Mouse (Mus musculus) liver, embryonic 16.5 days (tissue): ENCODE results near the gene Btf3l4. TPM values are rescaled to one million over a fixed set of nuclear protein-coding genes. Genes with fewer than 3 reads are reported as not detected.

Source experiments
- ATAC-seq: fragments of 200-750 bp; cut with Nextera tagmentation; 2 replicates; pipeline ENCODE4 v1.8.0; 2017; ENCODE audit warnings: low read depth, mild to moderate bottlenecking, moderate number of reproducible peaks, moderate library complexity
- H3K27ac ChIP-seq: fragments of 300-500 bp; sonication (generic); 2 replicates; pipeline ENCODE4 v1.5.1; 2014; ENCODE audit warnings: mild to moderate bottlenecking, low read length
- H3K27me3 ChIP-seq: fragments of 300-500 bp; sonication (generic); 2 replicates; pipeline ENCODE4 v1.6.1; 2014; ENCODE audit warnings: low read depth, low read length, mixed read lengths; ENCODE audit not compliant: control insufficient read depth, insufficient read depth
- H3K36me3 ChIP-seq: fragments of 300-500 bp; sonication (generic); 2 replicates; pipeline ENCODE4 v1.6.1; 2014; ENCODE audit warnings: mild to moderate bottlenecking; ENCODE audit not compliant: control insufficient read depth, insufficient read depth
- H3K4me1 ChIP-seq: fragments of 300-500 bp; sonication (generic); 2 replicates; pipeline ENCODE4 v1.6.1; 2014; ENCODE audit warnings: low read depth, low read length, mixed read lengths; ENCODE audit not compliant: control insufficient read depth
- H3K4me2 ChIP-seq: fragments of 300-500 bp; sonication (generic); 2 replicates; pipeline ENCODE4 v1.6.1; 2014; ENCODE audit warnings: low read depth, low read length, mixed read lengths
- H3K4me3 ChIP-seq: fragments of 300-500 bp; sonication (generic); 2 replicates; pipeline ENCODE4 v1.5.1; 2014; ENCODE audit warnings: low read depth, mild to moderate bottlenecking, low read length
- H3K9ac ChIP-seq: fragments of 300-500 bp; sonication (generic); 2 replicates; pipeline ENCODE4 v1.6.1; 2014; ENCODE audit warnings: low read depth, low read length
- H3K9me3 ChIP-seq: fragments of 300-500 bp; sonication (generic); replicated peaks from 2 replicates; pipeline ENCODE4 v1.6.1; 2016; ENCODE audit warnings: low read length; ENCODE audit not compliant: control insufficient read depth
- WGBS: fragments of 180-500 bp; shearing (Covaris S2); extraction: QIAGEN DNeasy Blood & Tissue Kit; methylation state at CpG from one replicate; pipeline ENCODE4 v1.1.7; 2014; ENCODE audit not compliant: insufficient replicate concordance; 5-methylcytosine and 5-hydroxymethylcytosine counted together
- polyA plus RNA-seq: library from polyadenylated mRNA; unstranded; fragments of >200 nt; fragmentation: Nextera tagmentation; extraction: Ambion mirVana; gene quantifications from 2 replicates; pipeline ENCODE4 v1.2.1, GENCODE M21; 2015

The Btf3l4 gene
- polyA plus RNA-seq, 1 experiment from 2014 or later = 36.8 TPM

DNA sequence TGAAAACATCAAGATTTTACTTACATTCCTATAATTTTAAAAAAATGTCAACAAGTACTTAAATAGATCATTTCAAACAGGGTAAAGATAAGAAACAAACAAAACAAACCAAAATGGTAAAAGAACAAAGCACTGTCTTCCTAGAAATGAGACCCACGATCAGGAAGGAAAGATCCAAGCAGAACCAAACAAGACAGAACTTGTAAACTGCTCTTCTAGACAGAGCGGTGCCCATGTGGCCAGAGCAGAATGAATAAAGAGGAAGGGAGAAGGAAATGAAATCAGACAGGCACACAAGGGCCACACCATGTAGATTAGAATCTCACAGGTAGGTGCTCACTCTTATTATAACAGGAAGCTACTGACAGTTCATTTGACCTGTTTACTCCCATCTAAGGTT lies 6.8 kb downstream of the Btf3l4 start:
- Histone ChIP-seq H3K4me3 (no peak overlapping the region), H3K9me3 (no peaks in the 10 kb centered on the region), H3K4me2 (no peak overlapping the region), H3K4me1 (peaks cover 1% of the 10 kb centered on the region), H3K27ac (no peak overlapping the region), H3K9ac (no peak overlapping the region), H3K36me3 (peaks cover 29% of the 10 kb centered on the region), H3K27me3 (no peaks in the 10 kb centered on the region)
- no peak for ATAC-seq
- 71% methylated on average over 2 of the region's 2 CpGs for WGBS

- WGBS = 71% methylated on average over 1 of the region's 1 CpGs
- no peak for ATAC-seq
- Histone ChIP-seq H3K27me3 (no peaks in the 10 kb centered on the region), H3K9ac (no peak overlapping the region), H3K4me2 (no peak overlapping the region), H3K27ac (no peak overlapping the region), H3K36me3 (peaks cover 29% of the 10 kb centered on the region), H3K4me3 (no peak overlapping the region), H3K9me3 (no peaks in the 10 kb centered on the region), H3K4me1 (no peaks in the 10 kb centered on the region)
These were observed 7.3 kb downstream of the Btf3l4 start for GRCm38 (mm10) chr4:108826096-108826495.

DNA sequence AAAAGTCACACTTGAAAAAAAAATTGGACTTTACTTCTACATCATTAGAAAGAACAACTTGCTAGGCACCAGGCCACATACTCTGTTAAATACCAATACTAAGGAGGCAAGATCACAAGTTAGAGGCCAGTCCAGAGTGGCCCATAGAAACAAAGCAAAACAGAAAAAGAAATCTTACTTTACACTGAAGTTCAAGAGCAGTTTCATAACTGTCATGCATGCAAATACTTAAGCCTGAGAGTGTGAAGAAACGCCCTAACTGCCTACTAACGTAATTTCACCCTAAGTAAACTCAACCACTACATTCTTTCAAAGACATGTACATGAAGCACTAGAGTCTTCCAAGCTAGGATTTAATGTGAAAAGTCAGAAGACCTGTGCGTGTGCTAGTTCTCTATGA lies 7.7 kb downstream of the Btf3l4 start:
- Histone ChIP-seq H3K9me3 (no peaks in the 10 kb centered on the region), H3K4me3 (no peak overlapping the region), H3K27ac (no peak overlapping the region), H3K9ac (no peak overlapping the region), H3K27me3 (no peaks in the 10 kb centered on the region), H3K4me1 (no peaks in the 10 kb centered on the region), H3K36me3 (peaks cover 29% of the 10 kb centered on the region), H3K4me2 (no peak overlapping the region)
- ATAC-seq = no peak
- 81% methylated on average over 3 of the region's 3 CpGs for WGBS

- no peak for ATAC-seq
- 64% methylated on average over 6 of the region's 6 CpGs for WGBS
- H3K4me1 ChIP-seq = no peaks in the 10 kb centered on the region
- H3K27ac ChIP-seq = no peak overlapping the region
- H3K4me2 ChIP-seq = no peak overlapping the region
- H3K27me3 ChIP-seq = no peaks in the 10 kb centered on the region
- H3K9ac ChIP-seq = no peak overlapping the region
- H3K9me3 ChIP-seq = no peaks in the 10 kb centered on the region
- peaks cover 6% of the 10 kb centered on the region; the same call in 1 of the 2 replicates for H3K36me3 ChIP-seq
- no peak overlapping the region for H3K4me3 ChIP-seq
These were observed 21.9 kb downstream of the Btf3l4 start for GRCm38 (mm10) chr4:108811550-108811949.

- Histone ChIP-seq H3K9me3 (no peaks in the 10 kb centered on the region), H3K4me2 (no peak overlapping the region), H3K27me3 (no peaks in the 10 kb centered on the region), H3K4me1 (no peaks in the 10 kb centered on the region), H3K36me3 (peaks cover 6% of the 10 kb centered on the region; the same call in 1 of the 2 replicates), H3K27ac (no peak overlapping the region), H3K4me3 (no peak overlapping the region), H3K9ac (no peak overlapping the region)
- ATAC-seq = no peak
- 57% methylated on average over 4 of the region's 4 CpGs for WGBS
These were observed 22.3 kb downstream of the Btf3l4 start for GRCm38 (mm10) chr4:108811142-108811541.

DNA sequence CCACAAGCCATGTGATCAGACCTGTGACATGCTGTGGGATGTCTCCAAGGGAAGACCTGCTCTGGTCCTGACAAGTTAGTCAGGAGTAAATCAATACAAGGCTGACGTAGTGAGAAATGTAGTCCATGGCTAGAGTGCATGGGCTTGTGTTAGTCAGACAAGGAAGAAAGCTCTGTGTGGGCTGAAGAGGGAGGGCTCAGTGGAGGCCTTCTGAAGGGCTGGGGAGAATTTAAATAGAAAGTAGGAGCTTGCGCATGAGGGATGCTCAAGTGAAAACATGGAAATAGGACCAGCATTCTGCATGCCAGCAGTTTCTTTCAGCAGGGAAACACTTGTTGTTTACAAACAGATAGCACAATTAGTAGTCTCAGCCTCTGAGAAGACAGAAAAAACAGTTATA lies 29.9 kb downstream of the Btf3l4 start:
- Histone ChIP-seq H3K9me3 (no peaks in the 10 kb centered on the region), H3K27ac (no peak overlapping the region), H3K4me3 (no peak overlapping the region), H3K4me2 (no peak overlapping the region), H3K36me3 (no peaks in the 10 kb centered on the region), H3K27me3 (no peaks in the 10 kb centered on the region), H3K9ac (no peak overlapping the region), H3K4me1 (no peaks in the 10 kb centered on the region)
- WGBS = 64% methylated on average over 2 of the region's 2 CpGs
- no peak for ATAC-seq

GRCm38 (mm10) chr4:108798083-108798830 lies 35.2 kb downstream of the Btf3l4 start:
- WGBS = 24% methylated on average over 2 of the region's 2 CpGs
- no peak overlapping the region for H3K27ac ChIP-seq
- no peak overlapping the region for H3K9ac ChIP-seq
- no peaks in the 10 kb centered on the region for H3K4me1 ChIP-seq
- H3K9me3 ChIP-seq = no peaks in the 10 kb centered on the region
- no peak overlapping the region for H3K4me3 ChIP-seq
- H3K4me2 ChIP-seq = no peak overlapping the region
- H3K27me3 ChIP-seq = no peaks in the 10 kb centered on the region
- no peaks in the 10 kb centered on the region for H3K36me3 ChIP-seq
- ATAC-seq = no peak

- Histone ChIP-seq H3K9ac (no peak overlapping the region), H3K27me3 (no peaks in the 10 kb centered on the region), H3K4me1 (no peaks in the 10 kb centered on the region), H3K9me3 (no peaks in the 10 kb centered on the region), H3K4me3 (no peak overlapping the region), H3K4me2 (no peak overlapping the region), H3K36me3 (no peaks in the 10 kb centered on the region), H3K27ac (no peak overlapping the region)
- no peak for ATAC-seq
- WGBS = 37% methylated on average over 4 of the region's 4 CpGs
These were observed 36.7 kb downstream of the Btf3l4 start for GRCm38 (mm10) chr4:108796701-108797100.

- WGBS = 30% methylated on average over 1 of the region's 1 CpGs
- H3K4me3 ChIP-seq = no peak overlapping the region
- no peak overlapping the region for H3K9ac ChIP-seq
- ATAC-seq = no peak
- no peak overlapping the region for H3K4me2 ChIP-seq
- no peak overlapping the region for H3K27ac ChIP-seq
- H3K36me3 ChIP-seq = no peaks in the 10 kb centered on the region
- H3K4me1 ChIP-seq = no peaks in the 10 kb centered on the region
- H3K27me3 ChIP-seq = no peaks in the 10 kb centered on the region
- no peaks in the 10 kb centered on the region for H3K9me3 ChIP-seq
These were observed 39.5 kb downstream of the Btf3l4 start for GRCm38 (mm10) chr4:108793941-108794340.
